Comparison of ENCODE assay signal across 13 mouse cellular contexts in genomic region chr13:107540305-107540704, GRCm38 (mm10).
DNase-seq lines count a peak whose midpoint lies in the region; ATAC-seq and TF ChIP-seq lines count a peak whose summit lies in the region.
"Had no signal": no experiment of that assay in that cellular context is flagged by ENCODE, and none has a peak within 500 bp of the region (broad histone marks: within the 10 kb centered on the region; RNA-seq: fewer than 3 reads in every experiment).

No protein-coding gene starts in this region.

- peak overlapping the region; percentile 93 for H3K27ac ChIP-seq in hindbrain, embryonic 12.5 days
- peak overlapping the region; percentile 98 for H3K27ac ChIP-seq in midbrain, embryonic 13.5 days
- peak overlapping the region; percentile 41; the same call in 1 of the 2 replicates for H3K27ac ChIP-seq in olfactory bulb, adult 2 months (ENCODE audit: insufficient read depth, low read depth, low read length)
- H3K27ac ChIP-seq in kidney, embryonic 14.5 days (ENCODE audit: low read depth, low read length) = no peak overlapping the region
- H3K27ac ChIP-seq: embryonic facial prominence, embryonic 13.5 days; limb, embryonic 13.5 days; liver, embryonic 15.5 days had no signal

- H3K4me1 ChIP-seq in hindbrain, embryonic 12.5 days = peaks cover 20% of the 10 kb centered on the region
- peaks cover 39% of the 10 kb centered on the region for H3K4me1 ChIP-seq in midbrain, embryonic 13.5 days (replicated peaks)
- H3K4me1 ChIP-seq in olfactory bulb, adult 2 months (ENCODE audit: control insufficient read depth, insufficient read depth, low read length) = peaks cover 14% of the 10 kb centered on the region
- H3K4me1 ChIP-seq in kidney, embryonic 14.5 days (ENCODE audit: control insufficient read depth, insufficient read depth, low read length) = no peaks in the 10 kb centered on the region
- H3K4me1 ChIP-seq: liver, embryonic 15.5 days had no signal

- H3K36me3 ChIP-seq in hindbrain, embryonic 12.5 days = no peaks in the 10 kb centered on the region
- no peaks in the 10 kb centered on the region for H3K36me3 ChIP-seq in midbrain, embryonic 13.5 days
- no peaks in the 10 kb centered on the region for H3K36me3 ChIP-seq in kidney, embryonic 14.5 days (ENCODE audit: control insufficient read depth, insufficient read depth, low read length)
- H3K36me3 ChIP-seq: embryonic facial prominence, embryonic 13.5 days; limb, embryonic 13.5 days; liver, embryonic 15.5 days had no signal

- no peak overlapping the region for H3K4me2 ChIP-seq in hindbrain, embryonic 12.5 days (replicated peaks)
- H3K4me2 ChIP-seq in midbrain, embryonic 13.5 days (replicated peaks) = peak overlapping the region; percentile 28; the same call in 1 of the 2 replicates
- H3K4me2 ChIP-seq in kidney, embryonic 14.5 days (replicated peaks; ENCODE audit: low read depth, low read length) = no peak overlapping the region
- H3K4me2 ChIP-seq: embryonic facial prominence, embryonic 13.5 days; limb, embryonic 13.5 days; liver, embryonic 15.5 days had no signal

- TF ChIP-seq CTCF in olfactory bulb, adult 2 months (IDR thresholded peaks at IDR 0.05; ENCODE audit: insufficient read depth, low read depth, low read length) = no peak

- peak; percentile 84 for ATAC-seq in hindbrain, embryonic 12.5 days (ENCODE audit: low FRiP score)
- ATAC-seq in midbrain, embryonic 13.5 days = peak; percentile 67
- ATAC-seq in kidney, embryonic 14.5 days (ENCODE audit: low FRiP score, low TSS enrichment) = no peak
- no peak for ATAC-seq in cerebellum, adult (ENCODE audit: insufficient number of reproducible peaks, low FRiP score, low TSS enrichment)

- no peak overlapping the region; the same call in 1 of the 2 replicates for H3K9ac ChIP-seq in hindbrain, embryonic 12.5 days
- H3K9ac ChIP-seq in midbrain, embryonic 13.5 days (replicated peaks) = peak overlapping the region; percentile 54; the same call in 1 of the 2 replicates
- no peak overlapping the region for H3K9ac ChIP-seq in kidney, embryonic 14.5 days (ENCODE audit: low read depth, low read length)
- H3K9ac ChIP-seq: embryonic facial prominence, embryonic 13.5 days; limb, embryonic 13.5 days; liver, embryonic 15.5 days had no signal

- H3K27me3 ChIP-seq in hindbrain, embryonic 12.5 days = no peaks in the 10 kb centered on the region
- H3K27me3 ChIP-seq in midbrain, embryonic 13.5 days = no peaks in the 10 kb centered on the region
- no peaks in the 10 kb centered on the region for H3K27me3 ChIP-seq in kidney, embryonic 14.5 days (ENCODE audit: control insufficient read depth, insufficient read depth, low read length)
- H3K27me3 ChIP-seq: embryonic facial prominence, embryonic 13.5 days; limb, embryonic 13.5 days; liver, embryonic 15.5 days had no signal

- H3K9me3 ChIP-seq in hindbrain, embryonic 12.5 days (replicated peaks) = no peaks in the 10 kb centered on the region
- no peaks in the 10 kb centered on the region for H3K9me3 ChIP-seq in midbrain, embryonic 13.5 days
- H3K9me3 ChIP-seq in kidney, embryonic 14.5 days (ENCODE audit: control insufficient read depth, low read length) = no peaks in the 10 kb centered on the region
- H3K9me3 ChIP-seq: embryonic facial prominence, embryonic 13.5 days; liver, embryonic 15.5 days had no signal

- H3K4me3 ChIP-seq in hindbrain, embryonic 12.5 days = no peak overlapping the region
- H3K4me3 ChIP-seq in midbrain, embryonic 13.5 days (replicated peaks) = no peak overlapping the region
- H3K4me3 ChIP-seq in olfactory bulb, adult 2 months (ENCODE audit: insufficient read depth, low read depth, low read length) = no peak overlapping the region
- no peak overlapping the region for H3K4me3 ChIP-seq in kidney, embryonic 14.5 days (ENCODE audit: low read length)
- H3K4me3 ChIP-seq: embryonic facial prominence, embryonic 13.5 days; limb, embryonic 13.5 days; liver, embryonic 15.5 days had no signal

- peak; percentile 20 for DNase-seq in retina, postnatal 1 day
- DNase-seq in retina, embryonic 14.5 days (ENCODE audit: low spot score) = no peak
- no peak for DNase-seq in layer of hippocampus, adult 8-10 months (ENCODE audit: low spot score in 2 of 2)
- DNase-seq: heart, adult 18-20 months; kidney, postnatal 10 days had no signal

- no peak for TF ChIP-seq POLR2A in olfactory bulb, adult 2 months (IDR thresholded peaks at IDR 0.05; ENCODE audit: insufficient read depth, low read depth, low read length)

- 45% methylated on average over 7 of the region's 7 CpGs for WGBS in hindbrain, embryonic 12.5 days
- WGBS in midbrain, embryonic 13.5 days = 24% methylated on average over 7 of the region's 7 CpGs
- 36% methylated on average over 7 of the region's 7 CpGs for WGBS in olfactory bulb, adult 2 months
- 96% methylated on average over 7 of the region's 7 CpGs for WGBS in kidney, embryonic 14.5 days

Comparison
In these comparisons a context has a peak if more than half of its experiments do, and no peak if none do; other contexts are left out.
1. ATAC-seq: peak in hindbrain, embryonic 12.5 days (single experiment) and midbrain, embryonic 13.5 days (single experiment); none in kidney, embryonic 14.5 days (single experiment) and cerebellum, adult (single experiment).